Mouse (Mus musculus) heart, adult 9 months (tissue): Measurements from ENCODE around the gene Dcdc2c.
A peak's percentile ranks its signal among the peaks of the same experiment; 100 is the strongest.

ENCODE experiments used
- DNase-seq, 2 experiments: peaks; one replicate each; pipeline ENCODE4 v3.0.0; 2022; ENCODE audit warnings: low spot score in 2 of 2

Gene Dcdc2c

GRCm38 (mm10) chr12:28458786-28459185 is 93.4 kb downstream of the Dcdc2c start:
- DNase-seq = no peak

GRCm38 (mm10) chr12:28436536-28436935 is 115.7 kb downstream of the Dcdc2c start:
- no peak for DNase-seq

- DNase-seq = no peak
Measured at GRCm38 (mm10) chr12:28432729-28433067, 119.5 kb downstream of the Dcdc2c start.

- DNase-seq = peak in 1 of 2 experiments; percentile 19
Measured at GRCm38 (mm10) chr12:28431832-28432728, 120.1 kb downstream of the Dcdc2c start.

GRCm38 (mm10) chr12:28429856-28430255 is 122.3 kb downstream of the Dcdc2c start:
- no peak for DNase-seq

GRCm38 (mm10) chr12:28416957-28417356 is 135.2 kb downstream of the Dcdc2c start:
- no peak for DNase-seq

GRCm38 (mm10) chr12:28407656-28408405 is 144.4 kb downstream of the Dcdc2c start:
- DNase-seq = no peak

GRCm38 (mm10) chr12:28402256-28402655 is 149.9 kb downstream of the Dcdc2c start:
- DNase-seq = no peak

- DNase-seq = no peak
Measured at GRCm38 (mm10) chr12:28401372-28401771, 150.8 kb downstream of the Dcdc2c start.

GRCm38 (mm10) chr12:28392129-28392528 is 160.1 kb downstream of the Dcdc2c start:
- DNase-seq = no peak
